In genomic region chr5:134550836-134551232, GRCm38 (mm10) we compare ENCODE assay signal across 9 mouse cellular contexts. TPM values are rescaled to one million over a fixed set of nuclear protein-coding genes. Genes with fewer than 3 reads are reported as not detected.
A peak's percentile ranks its signal among the peaks of the same experiment; 100 is the strongest.
DNase-seq lines count a peak whose midpoint lies in the region; ATAC-seq lines count a peak whose summit lies in the region.
"Had no signal": no experiment of that assay in that cellular context is flagged by ENCODE, and none has a peak within 500 bp of the region (broad histone marks: within the 10 kb centered on the region; RNA-seq: fewer than 3 reads in every experiment).

No protein-coding gene starts in this region.

- peak overlapping the region; percentile 78 for H3K4me2 ChIP-seq in intestine, embryonic 16.5 days (ENCODE audit: low read depth, low read length)

- H3K27ac ChIP-seq in intestine, embryonic 16.5 days (ENCODE audit: low read length): peak overlapping the region; percentile 99

- peaks cover 53% of the 10 kb centered on the region for H3K4me1 ChIP-seq in intestine, embryonic 16.5 days (ENCODE audit: control insufficient read depth, insufficient read depth, low read length)

- peak overlapping the region; percentile 95 for H3K9ac ChIP-seq in intestine, embryonic 16.5 days (ENCODE audit: low read depth, low read length)

- DNase-seq in cerebellum, adult 11-12 months: peak; percentile 61
- DNase-seq in cerebellum, postnatal 4 days (ENCODE audit: low spot score in 2 of 2): no peak
- DNase-seq in right cerebral cortex, postnatal 25 days: peak; percentile 29
- no peak for DNase-seq in right cerebral cortex, postnatal 4 days
- peak; percentile 43 for DNase-seq in naive thymus-derived CD4-positive, alpha-beta T cell, adult 2 months (ENCODE audit: low read depth)
- DNase-seq in spleen, postnatal 36 days (ENCODE audit: low spot score in 2 of 2): no peak

- H3K27me3 ChIP-seq in intestine, embryonic 16.5 days (replicated peaks; ENCODE audit: control insufficient read depth, insufficient read depth, low read length): no peaks in the 10 kb centered on the region

- H3K4me3 ChIP-seq in intestine, embryonic 16.5 days (ENCODE audit: low read length): peak overlapping the region; percentile 94

- no peaks in the 10 kb centered on the region for H3K9me3 ChIP-seq in intestine, embryonic 16.5 days (ENCODE audit: control insufficient read depth, low read length)

- WGBS in intestine, embryonic 16.5 days: 9% methylated on average over 6 of the region's 6 CpGs

- peak; percentile 43 for ATAC-seq in intestine, embryonic 16.5 days
- ATAC-seq in granulocyte monocyte progenitor cell, adult 5-6 weeks (replicated peaks; ENCODE audit: poor library complexity, severe bottlenecking): no peak

- no peaks in the 10 kb centered on the region for H3K36me3 ChIP-seq in intestine, embryonic 16.5 days (ENCODE audit: control insufficient read depth, insufficient read depth, low read length)

RNA-seq across cellular contexts. Expression of gene Clip2, which starts 1.4 kb away (rescaled TPM):
- 3.8 and 4.3 TPM in 2 replicates for polyA plus RNA-seq in intestine, embryonic 16.5 days (2015; fragmentation: Nextera tagmentation; extraction: Ambion mirVana)
- total RNA-seq in granulocyte monocyte progenitor cell, adult 5-6 weeks (2014; fragmentation: Nextera tagmentation): 4.5 and 5.1 TPM in 2 replicates
- total RNA-seq in granulocyte monocyte progenitor cell, adult 5-6 weeks (2017): 2.5 and 7.9 TPM in 2 replicates

RNA-seq across cellular contexts. Expression of gene Syna, which starts 9.1 kb away (rescaled TPM):
- not detected in 2 replicates for polyA plus RNA-seq in intestine, embryonic 16.5 days (2015; fragmentation: Nextera tagmentation; extraction: Ambion mirVana)
- total RNA-seq in granulocyte monocyte progenitor cell, adult 5-6 weeks (2014; fragmentation: Nextera tagmentation): not detected in 2 replicates
- total RNA-seq in granulocyte monocyte progenitor cell, adult 5-6 weeks (2017): not detected in 2 replicates
- total RNA-seq: hematopoietic stem cell, adult 5-6 weeks had no signal

RNA-seq across cellular contexts. Expression of gene Rfc2, which starts 30.3 kb away (rescaled TPM):
- 204 and 233 TPM in 2 replicates for polyA plus RNA-seq in intestine, embryonic 16.5 days (2015; fragmentation: Nextera tagmentation; extraction: Ambion mirVana)
- total RNA-seq in granulocyte monocyte progenitor cell, adult 5-6 weeks (2014; fragmentation: Nextera tagmentation): 284 and 297 TPM in 2 replicates
- 146 and 201 TPM in 2 replicates for total RNA-seq in granulocyte monocyte progenitor cell, adult 5-6 weeks (2017)

Comparison
In these comparisons a context has a peak if more than half of its experiments do, and no peak if none do; other contexts are left out.
1. DNase-seq: peak in cerebellum, adult 11-12 months (single experiment), right cerebral cortex, postnatal 25 days (single experiment) and naive thymus-derived CD4-positive, alpha-beta T cell, adult 2 months (single experiment); none in cerebellum, postnatal 4 days (0 of 2), right cerebral cortex, postnatal 4 days (single experiment) and spleen, postnatal 36 days (0 of 2).